Mouse (Mus musculus) urinary bladder, postnatal 4 days (tissue): ENCODE measurements around the gene Mrpl11.

ENCODE experiments used
- DNase-seq, 2 experiments: peaks; one replicate each; pipeline ENCODE4 v3.0.0; 2021 to 2022; ENCODE audit warnings: low spot score in 2 of 2

Mrpl11 gene

GRCm38 (mm10) chr19:4961928-4962601, at the start of gene Mrpl11:
Gene Mrpl11 (plus strand): TSS chr19:4962147.
- peak; percentile 77 to 82 for DNase-seq

DNA sequence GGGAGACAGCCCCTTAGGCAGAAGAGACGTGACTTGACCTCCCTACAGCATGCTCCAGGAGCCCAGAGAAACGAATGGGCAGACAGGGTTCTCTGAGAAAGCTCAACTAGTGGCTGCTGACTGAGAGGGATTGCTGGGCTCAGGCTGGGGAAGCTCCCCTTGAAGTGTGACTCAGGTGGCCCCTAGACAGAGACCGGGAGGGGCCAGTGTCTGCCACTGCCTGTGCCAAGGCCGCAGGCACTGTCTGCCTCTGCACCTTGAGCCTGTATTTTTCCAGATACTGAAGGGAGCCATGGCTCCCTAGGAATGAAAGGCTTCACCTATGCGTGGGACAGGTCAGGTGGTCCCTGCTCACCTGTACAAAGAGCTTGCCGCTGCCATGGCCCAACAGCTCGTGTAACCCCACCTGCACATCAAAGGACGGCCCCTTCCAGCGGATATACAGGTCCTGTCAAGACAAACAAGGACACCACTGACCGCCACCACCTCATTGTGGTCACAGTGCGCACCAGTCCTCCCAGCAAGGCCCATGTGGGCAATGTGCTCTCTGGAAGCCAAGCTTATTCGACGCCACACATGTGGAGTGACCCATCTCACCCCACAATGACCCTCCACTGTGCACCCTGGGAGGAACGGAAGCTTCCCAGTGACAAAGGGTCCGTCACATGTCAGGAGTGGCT, 45.9 kb upstream of the Mrpl11 start:
- DNase-seq, result no peak

- DNase-seq, result no peak
Observed at GRCm38 (mm10) chr19:4916827-4917226, 45.1 kb upstream of the Mrpl11 start.

- DNase-seq, result no peak
Observed at GRCm38 (mm10) chr19:4919652-4920051, 42.3 kb upstream of the Mrpl11 start.

DNA sequence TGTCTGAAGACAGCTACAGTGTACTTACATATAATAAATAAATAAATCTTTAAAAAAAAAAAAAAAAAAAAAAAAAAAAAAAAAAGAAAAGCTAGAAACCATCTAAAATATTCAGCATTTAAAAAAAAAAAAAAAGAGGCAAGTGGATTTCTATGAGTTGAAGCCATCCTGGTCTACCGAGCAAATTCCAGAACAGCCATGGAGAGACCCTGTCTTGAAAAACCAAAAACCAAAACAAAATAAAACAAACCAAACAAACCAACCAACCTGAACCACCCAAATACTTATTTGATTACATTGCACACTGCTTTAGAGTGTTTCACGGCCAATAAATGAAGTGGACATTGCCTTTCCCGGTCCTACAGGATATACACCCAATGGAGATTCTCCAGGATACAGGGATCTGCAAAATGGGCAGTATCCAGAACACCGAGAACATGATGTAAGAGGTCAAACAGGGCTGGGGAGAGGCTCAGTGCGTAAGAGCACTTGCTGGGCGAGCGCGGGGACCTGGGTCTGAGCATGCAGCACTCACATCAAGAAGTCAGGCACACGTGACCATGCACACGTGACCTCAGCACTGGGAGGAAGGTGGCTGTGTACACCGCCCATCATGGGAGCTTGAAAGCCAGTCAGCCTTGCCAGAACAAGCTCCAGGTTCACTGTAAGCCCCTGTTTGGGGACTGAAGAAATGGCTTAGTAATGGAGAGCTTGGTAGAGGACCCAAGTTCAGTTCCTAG, 36.7 kb upstream of the Mrpl11 start:
- no peak for DNase-seq

DNA sequence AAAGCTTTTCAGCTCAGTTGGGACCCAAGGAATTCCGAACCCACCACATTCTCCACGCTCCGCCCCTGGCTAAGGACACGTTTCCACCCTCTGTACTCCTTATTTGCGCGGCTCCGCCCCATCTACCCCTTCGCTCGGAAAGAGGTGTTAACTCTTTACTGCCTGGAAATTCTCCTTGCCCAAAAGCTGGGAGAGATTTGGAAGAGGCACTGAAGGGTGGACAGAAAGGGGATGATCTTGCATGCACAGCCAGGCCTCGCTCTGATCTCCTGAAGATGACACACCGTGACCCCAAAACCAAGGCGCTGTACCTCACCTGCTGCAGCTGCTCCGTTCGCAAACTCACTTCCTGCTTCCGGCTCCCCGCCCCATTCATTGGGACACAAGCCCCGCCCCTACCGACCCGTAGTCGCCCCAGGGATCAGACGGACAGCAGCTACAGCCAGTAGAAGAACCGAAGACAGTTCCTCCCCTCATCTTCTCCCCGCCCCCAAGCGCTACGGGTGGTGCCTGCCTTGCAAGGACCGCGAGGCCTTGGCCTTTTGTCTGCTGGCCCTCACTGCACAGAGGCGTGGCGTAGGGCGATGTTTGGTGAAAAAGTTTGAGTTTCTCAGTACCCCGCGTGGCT, 33.9 kb upstream of the Mrpl11 start, which contains the start of gene Dpp3:
Dpp3 (minus strand) TSS at position 384 of the 628 bp plus-strand sequence.
- peak; percentile 98 to 100 for DNase-seq

DNA sequence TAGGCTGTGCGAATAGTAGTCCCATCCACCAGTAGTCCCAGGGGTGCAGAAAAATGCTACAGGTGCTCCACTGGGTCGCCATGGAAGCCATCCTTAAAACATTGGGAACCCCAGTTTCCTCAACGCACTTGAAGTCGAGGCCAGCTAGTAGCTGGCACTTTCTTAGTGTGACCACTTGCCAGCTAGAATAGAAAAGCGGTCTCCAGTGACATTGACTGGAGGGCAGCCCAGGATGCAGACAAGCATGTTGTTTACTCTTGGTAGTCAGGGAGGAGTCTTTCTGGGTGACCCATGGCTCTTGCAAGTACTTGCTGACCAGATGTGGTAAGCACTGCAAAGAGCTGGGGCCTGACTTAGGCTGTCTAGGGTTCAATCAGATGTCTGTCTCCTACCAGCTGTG, 33.2 kb upstream of the Mrpl11 start:
- DNase-seq, result no peak

GRCm38 (mm10) chr19:4936896-4937295, 25.1 kb upstream of the Mrpl11 start:
- no peak for DNase-seq

DNA sequence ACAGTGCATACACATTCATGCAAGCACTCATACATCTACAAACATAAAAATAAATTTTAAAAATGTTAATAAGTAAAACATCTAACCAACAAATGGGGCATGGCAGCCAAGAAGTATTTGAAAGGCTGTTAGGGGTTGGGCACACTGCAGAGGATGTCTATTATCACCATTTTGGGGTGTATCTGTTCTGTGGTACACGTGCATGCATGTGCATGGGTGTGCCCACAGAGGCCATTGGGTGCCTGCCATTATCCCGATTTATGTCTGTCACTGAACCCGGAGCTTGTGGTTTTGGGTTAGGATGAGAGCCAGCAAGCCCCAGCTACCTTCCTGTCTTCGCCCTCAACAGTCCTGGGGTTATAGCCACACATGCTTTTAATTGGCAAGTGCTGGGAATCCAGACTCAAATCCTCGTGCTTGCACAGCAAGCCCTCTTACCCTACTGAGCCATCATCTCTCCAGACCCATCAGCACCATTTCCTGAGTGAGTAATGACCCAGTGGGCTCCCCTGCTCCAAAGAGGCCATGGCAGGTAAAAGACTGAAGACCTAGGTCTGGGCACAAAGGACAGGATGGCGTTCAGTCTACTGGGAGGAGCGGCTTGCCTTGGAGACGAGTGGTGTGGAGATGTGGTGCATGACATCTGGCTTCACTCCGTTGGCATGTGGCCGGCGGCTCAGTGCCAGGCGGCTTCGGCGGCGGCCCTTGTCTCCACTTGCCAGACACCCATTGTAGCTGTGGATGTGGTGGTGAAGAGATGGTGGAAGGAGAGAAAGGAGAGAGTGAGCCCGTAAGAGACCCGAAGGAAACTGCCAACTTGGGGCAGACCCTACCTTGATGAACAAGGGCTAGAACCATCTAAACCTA, 24.3 kb upstream of the Mrpl11 start:
- no peak for DNase-seq

DNA sequence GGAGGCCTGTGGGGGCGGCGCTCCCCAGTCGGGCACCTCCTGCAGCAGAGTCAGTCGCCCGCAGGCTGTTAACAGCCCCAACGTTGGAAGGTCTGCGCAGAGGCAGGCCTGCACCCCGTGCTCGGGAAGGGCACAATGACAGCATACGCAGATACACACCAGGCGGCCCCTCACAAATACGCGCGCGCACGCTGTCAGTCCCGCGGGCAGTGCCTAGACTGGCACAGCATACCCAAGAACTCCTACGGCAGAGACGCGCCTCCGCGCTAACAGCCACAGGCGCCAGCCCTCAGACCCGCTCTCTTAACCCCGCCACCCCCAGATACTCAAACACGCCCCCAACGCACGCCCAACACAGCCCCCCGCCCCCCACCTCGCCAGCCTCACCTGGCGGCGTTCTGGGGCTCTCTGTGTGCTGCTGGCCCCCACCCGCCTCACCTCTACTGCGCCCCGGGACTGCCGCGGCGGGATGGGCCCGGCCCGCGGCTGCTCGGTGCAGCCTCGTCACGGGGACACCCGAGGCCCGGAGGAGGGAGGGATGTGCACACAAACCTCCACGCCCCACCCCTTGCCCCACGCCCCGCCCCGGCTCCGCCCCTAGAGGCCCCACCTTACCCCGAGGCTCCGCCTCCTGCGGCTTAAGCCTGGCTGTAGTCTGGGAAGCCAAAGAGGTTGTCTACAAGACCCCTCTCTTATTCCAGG, 19.2 kb upstream of the Mrpl11 start, which contains the start of gene Peli3:
Peli3 (minus strand) TSS at position 577 of the 702 bp plus-strand sequence.
- peak; percentile 74 to 87 for DNase-seq

DNA sequence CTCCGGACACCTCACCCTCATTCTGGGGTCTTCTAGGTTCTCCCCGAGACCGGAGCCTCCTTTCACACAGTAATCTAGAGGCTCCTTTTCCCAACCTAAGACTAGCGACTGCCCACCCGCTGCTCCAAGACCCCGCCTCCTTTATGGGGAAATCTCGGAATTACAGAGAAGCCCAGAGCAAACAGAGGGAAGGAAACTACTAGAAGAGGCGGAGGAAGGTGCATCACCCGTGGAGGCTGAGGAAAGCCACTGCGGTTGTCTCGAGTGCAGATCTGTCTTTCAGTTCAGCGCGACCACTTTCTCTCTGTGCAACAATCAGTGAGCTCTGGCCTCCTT, 18.7 kb upstream of the Mrpl11 start:
- DNase-seq, result no peak

DNA sequence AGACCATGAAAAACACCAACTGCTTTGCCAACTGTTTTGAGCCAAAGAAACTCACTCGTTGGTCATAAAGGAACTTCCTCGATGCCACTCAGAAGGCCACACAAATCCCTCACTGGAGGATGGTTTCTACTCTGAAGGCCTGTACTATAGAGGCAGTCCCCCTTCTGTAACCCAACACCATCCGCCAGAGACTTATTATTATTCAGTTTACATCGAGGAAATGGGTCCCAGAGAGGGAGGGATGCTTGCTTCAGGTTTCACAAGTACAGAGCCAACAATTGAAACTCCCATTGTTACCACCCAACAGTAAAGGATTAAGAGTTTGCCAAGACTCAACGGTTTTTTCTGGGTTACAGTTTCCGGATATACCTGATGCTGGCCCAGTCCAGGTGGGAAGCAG, 16.4 kb upstream of the Mrpl11 start:
- no peak for DNase-seq

DNA sequence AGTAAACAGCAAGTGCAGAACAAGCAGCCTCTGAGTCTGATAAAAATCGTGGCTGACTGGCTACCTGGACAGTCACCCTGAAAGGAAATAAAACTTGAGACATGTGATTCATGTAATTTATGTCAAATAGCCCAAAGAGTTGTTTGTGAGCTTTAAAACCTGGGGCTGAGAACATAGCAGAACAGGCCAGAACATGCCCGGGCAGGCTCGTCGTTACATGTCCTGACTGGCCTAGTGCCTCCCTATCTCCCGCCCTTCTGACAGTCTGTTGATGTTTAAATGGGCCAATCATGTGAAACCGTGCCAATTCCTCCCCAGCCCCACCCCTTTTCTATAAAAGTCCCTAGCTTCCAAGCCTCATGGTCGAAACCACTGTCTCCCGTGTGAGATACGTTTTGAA, 13.3 kb upstream of the Mrpl11 start:
- DNase-seq, result peak in 1 of 2 experiments; percentile 59

GRCm38 (mm10) chr19:4968236-4968635, 6.3 kb downstream of the Mrpl11 start:
- no peak for DNase-seq

DNA sequence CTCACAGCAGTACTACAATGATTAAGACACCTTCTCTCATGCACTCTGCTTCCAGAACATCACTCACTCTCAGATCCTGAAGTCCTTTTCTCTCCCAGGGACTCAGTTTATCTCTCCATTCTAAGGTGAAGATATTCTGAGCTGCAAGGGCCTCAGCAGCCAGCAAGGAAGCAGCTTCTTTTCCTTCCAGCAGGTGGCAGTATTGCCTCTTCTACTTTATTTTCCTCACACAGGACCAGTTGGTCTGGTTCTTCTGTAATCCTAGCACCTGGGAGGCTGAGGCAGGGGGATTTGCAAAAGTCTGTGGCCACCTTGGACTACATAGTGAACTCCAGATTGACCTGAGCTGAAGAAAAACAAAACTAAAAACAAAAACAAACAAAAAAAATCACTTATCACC, 19.8 kb downstream of the Mrpl11 start:
- no peak for DNase-seq

- peak; percentile 84 to 97 for DNase-seq
Observed at GRCm38 (mm10) chr19:4989013-4989412, 27.1 kb downstream of the Mrpl11 start.

DNA sequence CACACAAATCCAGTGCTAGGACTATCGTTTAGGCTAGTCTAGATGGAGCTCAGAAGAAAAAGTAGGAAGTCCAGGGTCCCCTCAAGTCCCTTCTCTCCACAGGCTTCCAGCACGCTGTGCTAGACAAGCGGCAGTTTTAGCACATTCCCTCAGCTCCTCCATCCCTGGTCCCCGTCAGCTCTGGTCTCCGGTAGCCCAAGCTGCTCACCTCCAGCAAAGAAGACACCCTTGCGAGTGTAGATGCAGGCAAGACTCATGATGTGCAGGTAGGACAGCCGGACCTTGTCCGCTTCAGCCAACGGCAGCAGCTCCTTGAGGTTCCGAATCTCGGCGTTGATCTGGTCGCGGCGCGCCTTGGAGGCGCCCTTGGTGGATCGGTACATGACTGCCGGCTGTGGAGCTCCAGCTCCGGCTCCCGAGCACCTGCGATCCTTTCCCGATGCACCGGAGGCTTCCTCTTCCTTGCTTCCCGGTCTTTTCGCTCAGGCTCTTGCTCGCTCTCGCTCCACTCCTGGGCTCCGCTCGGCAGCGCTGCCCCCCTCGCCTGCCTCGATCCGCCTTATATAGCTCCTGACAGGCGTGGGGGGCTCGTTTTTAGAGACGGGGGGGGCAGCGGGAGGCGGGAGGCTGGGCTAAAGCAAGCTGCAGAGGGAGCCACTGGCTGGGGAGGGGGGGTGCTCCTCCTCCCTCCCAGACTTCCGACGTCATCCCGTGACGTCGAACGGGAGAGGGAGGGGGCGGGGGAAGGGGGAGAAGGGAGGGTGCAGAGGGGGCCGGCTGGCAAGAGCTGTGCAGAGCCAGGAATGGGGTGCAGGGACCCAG, 27.7 kb downstream of the Mrpl11 start:
- DNase-seq, result no peak

GRCm38 (mm10) chr19:4990256-4990625, 28.3 kb downstream of the Mrpl11 start, which contains the start of gene Npas4:
Gene Npas4 (minus strand): TSS chr19:4990316.
- no peak for DNase-seq

- no peak for DNase-seq
Observed at GRCm38 (mm10) chr19:4990716-4991115, 28.8 kb downstream of the Mrpl11 start.

DNA sequence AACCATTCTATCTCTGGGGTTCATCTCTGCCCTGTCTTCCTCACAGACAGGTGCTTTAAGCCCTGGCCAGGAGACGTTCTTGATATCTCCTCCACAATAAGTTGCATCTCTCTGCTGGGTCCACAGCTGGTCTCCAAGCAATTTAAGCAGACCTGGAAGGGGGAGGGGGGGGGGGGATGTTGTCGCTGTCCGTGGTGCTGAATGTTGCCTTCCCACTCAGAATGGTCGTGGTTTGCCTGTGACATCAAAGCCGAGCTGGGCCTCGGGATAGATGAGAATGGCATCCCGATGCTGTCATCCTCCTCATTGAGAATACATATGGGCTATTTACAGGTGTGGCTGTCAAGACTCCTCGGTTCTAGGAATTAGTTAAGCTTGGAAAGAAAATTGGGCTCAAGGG, 30.4 kb downstream of the Mrpl11 start:
- DNase-seq, result no peak
